Mouse (Mus musculus) heart, embryonic 14.5 days (tissue): ENCODE data around the gene Rnf220. TPM values are rescaled to one million over a fixed set of nuclear protein-coding genes. Genes with fewer than 3 reads are reported as not detected.

Source experiments
- ATAC-seq: fragments of 200-750 bp; cut with Nextera tagmentation; 2 replicates; pipeline ENCODE4 v1.8.0; 2017; ENCODE audit warnings: low read depth, moderate TSS enrichment; ENCODE audit not compliant: insufficient number of reproducible peaks, insufficient read depth, low FRiP score
- H3K27ac ChIP-seq, 2 experiments: fragments of 200-500 bp in 1 of 2; fragments of 300-500 bp in 1 of 2; sonication (generic) in 1 of 2; replicated peaks in 1 of 2; 2 replicates each; pipeline ENCODE4 v1.5.1; 2012 to 2014; ENCODE audit warnings: low read depth in 2 of 2, low read length in 2 of 2, control low read depth in 1 of 2, mild to moderate bottlenecking in 1 of 2, mixed read lengths in 1 of 2; ENCODE audit not compliant: control insufficient read depth in 1 of 2, insufficient read depth in 1 of 2
- H3K27me3 ChIP-seq: fragments of 300-500 bp; sonication (generic); 2 replicates; pipeline ENCODE4 v1.6.1; 2014; ENCODE audit warnings: mild to moderate bottlenecking, low read length, control low read depth; ENCODE audit not compliant: control insufficient read depth, insufficient read depth
- H3K36me3 ChIP-seq: fragments of 300-500 bp; sonication (generic); 2 replicates; pipeline ENCODE4 v1.6.1; 2014; ENCODE audit warnings: mild to moderate bottlenecking, control low read depth, low read length, mixed read lengths; ENCODE audit not compliant: control insufficient read depth, insufficient read depth
- H3K4me1 ChIP-seq, 2 experiments: fragments of 200-500 bp in 1 of 2; fragments of 300-500 bp in 1 of 2; sonication (generic) in 1 of 2; 2 replicates each; pipeline ENCODE4 v1.6.1; 2012 to 2014; ENCODE audit warnings: low read length in 2 of 2, control low read depth in 1 of 2, mixed read lengths in 1 of 2; ENCODE audit not compliant: control insufficient read depth in 2 of 2, insufficient read depth in 2 of 2
- H3K4me2 ChIP-seq: fragments of 300-500 bp; sonication (generic); 2 replicates; pipeline ENCODE4 v1.6.1; 2014; ENCODE audit warnings: mild to moderate bottlenecking, low read length
- H3K4me3 ChIP-seq, 2 experiments: fragments of 200-500 bp in 1 of 2; fragments of 300-500 bp in 1 of 2; sonication (generic) in 1 of 2; 2 replicates each; pipeline ENCODE4 v1.5.1; 2012 to 2014; ENCODE audit warnings: low read length in 2 of 2, mild to moderate bottlenecking in 2 of 2, control low read depth in 1 of 2, low read depth in 1 of 2, moderate library complexity in 1 of 2; ENCODE audit not compliant: control insufficient read depth in 1 of 2, insufficient read depth in 1 of 2
- H3K9ac ChIP-seq: fragments of 300-500 bp; sonication (generic); 2 replicates; pipeline ENCODE4 v1.6.1; 2014; ENCODE audit warnings: mild to moderate bottlenecking, low read length
- H3K9me3 ChIP-seq: fragments of 300-500 bp; sonication (generic); 2 replicates; pipeline ENCODE4 v1.6.1; 2016; ENCODE audit warnings: low read length, control low read depth; ENCODE audit not compliant: control insufficient read depth
- WGBS: fragments of 180-500 bp; shearing (Covaris S2); extraction: QIAGEN DNeasy Blood & Tissue Kit; methylation state at CpG from one replicate; pipeline ENCODE4 v1.1.7; 2014; 5-methylcytosine and 5-hydroxymethylcytosine counted together
- polyA plus RNA-seq: library from polyadenylated mRNA; unstranded; fragments of >200 nt; fragmentation: Nextera tagmentation; extraction: Ambion mirVana; gene quantifications from 2 replicates; pipeline ENCODE4 v1.2.1, GENCODE M21; 2014

Rnf220 gene
- polyA plus RNA-seq, 1 experiment from 2014 or later: 36.4 TPM

GRCm38 (mm10) chr4:117487471-117487870 is 9.4 kb downstream of the Rnf220 start:
- 77% methylated on average over 6 of the region's 6 CpGs for WGBS

GRCm38 (mm10) chr4:117486188-117486587 is 10.7 kb downstream of the Rnf220 start:
- Histone ChIP-seq H3K27ac (no peak overlapping the region), H3K9ac (no peak overlapping the region), H3K36me3 (no peaks in the 10 kb centered on the region), H3K4me2 (no peak overlapping the region), H3K4me1 (peaks cover 5 to 13% of the 10 kb centered on the region in 2 experiments), H3K27me3 (peaks cover 34% of the 10 kb centered on the region), H3K9me3 (no peaks in the 10 kb centered on the region), H3K4me3 (no peak overlapping the region)
- no peak for ATAC-seq
- 73% methylated on average over 7 of the region's 7 CpGs for WGBS

More at GRCm38 (mm10) chr4:117487471-117487870, 9.4 kb downstream of the Rnf220 start:
- peaks cover 5 to 13% of the 10 kb centered on the region in 2 experiments for H3K4me1 ChIP-seq
- no peak overlapping the region for H3K27ac ChIP-seq
- peaks cover 47% of the 10 kb centered on the region for H3K27me3 ChIP-seq
- H3K36me3 ChIP-seq: no peaks in the 10 kb centered on the region
- H3K4me2 ChIP-seq: no peak overlapping the region
- H3K9ac ChIP-seq: no peak overlapping the region
- no peak overlapping the region for H3K4me3 ChIP-seq
- ATAC-seq: no peak
- H3K9me3 ChIP-seq: no peaks in the 10 kb centered on the region

GRCm38 (mm10) chr4:117485045-117485780 is 11.6 kb downstream of the Rnf220 start:
- Histone ChIP-seq H3K9ac (peak overlapping the region; percentile 70), H3K27ac (no peak overlapping the region), H3K4me2 (peak overlapping the region; percentile 100), H3K27me3 (peaks cover 24% of the 10 kb centered on the region), H3K36me3 (no peaks in the 10 kb centered on the region), H3K4me1 (peaks cover 5 to 13% of the 10 kb centered on the region in 2 experiments), H3K4me3 (peak overlapping the region; percentile 48 to 57), H3K9me3 (no peaks in the 10 kb centered on the region)
- WGBS: 15% methylated on average over 13 of the region's 13 CpGs
- ATAC-seq: 0 out of 2 replicates have a peak, but pooled peaks have one; percentile 20

GRCm38 (mm10) chr4:117484256-117485044 is 12.4 kb downstream of the Rnf220 start:
- no peak overlapping the region for H3K27ac ChIP-seq
- peak overlapping the region; percentile 100 for H3K4me2 ChIP-seq
- peak; percentile 80 for ATAC-seq

GRCm38 (mm10) chr4:117483931-117484255 is 13.0 kb downstream of the Rnf220 start:
- Histone ChIP-seq H3K9ac (peak overlapping the region; percentile 70), H3K27ac (no peak overlapping the region), H3K27me3 (peaks cover 13% of the 10 kb centered on the region), H3K36me3 (no peaks in the 10 kb centered on the region), H3K4me1 (peaks cover 8 to 13% of the 10 kb centered on the region in 2 experiments), H3K9me3 (no peaks in the 10 kb centered on the region), H3K4me3 (peak overlapping the region; percentile 48 to 57), H3K4me2 (peak overlapping the region; percentile 100)
- ATAC-seq: no peak
- WGBS: under 1% methylated on average over 15 of the region's 15 CpGs

More at GRCm38 (mm10) chr4:117484256-117485044, 12.4 kb downstream of the Rnf220 start:
- Histone ChIP-seq H3K4me3 (peak overlapping the region; percentile 48 to 57), H3K9me3 (no peaks in the 10 kb centered on the region), H3K27me3 (peaks cover 16% of the 10 kb centered on the region), H3K4me1 (peaks cover 8 to 13% of the 10 kb centered on the region in 2 experiments), H3K36me3 (no peaks in the 10 kb centered on the region), H3K9ac (peak overlapping the region; percentile 70)
- WGBS: under 1% methylated on average over 65 of the region's 69 CpGs

- H3K27me3 ChIP-seq: peaks cover 4% of the 10 kb centered on the region; the same call in 1 of the 2 replicates
- 81% methylated on average over 5 of the region's 5 CpGs for WGBS
These were observed 14.7 kb downstream of the Rnf220 start for GRCm38 (mm10) chr4:117482103-117482502.

GRCm38 (mm10) chr4:117480611-117481445 is 16.0 kb downstream of the Rnf220 start:
- no peaks in the 10 kb centered on the region for H3K36me3 ChIP-seq
- H3K4me1 ChIP-seq: peaks cover 12 to 17% of the 10 kb centered on the region in 2 experiments
- no peak overlapping the region for H3K27ac ChIP-seq
- no peak overlapping the region for H3K4me3 ChIP-seq
- WGBS: 55% methylated on average over 11 of the region's 11 CpGs
- H3K9ac ChIP-seq: no peak overlapping the region
- no peak overlapping the region for H3K4me2 ChIP-seq
- ATAC-seq: no peak
- H3K9me3 ChIP-seq: no peaks in the 10 kb centered on the region
- H3K27me3 ChIP-seq: peaks cover 4% of the 10 kb centered on the region; the same call in 1 of the 2 replicates

More at GRCm38 (mm10) chr4:117482103-117482502, 14.7 kb downstream of the Rnf220 start:
- Histone ChIP-seq H3K4me1 (peaks cover 12 to 21% of the 10 kb centered on the region in 2 experiments), H3K4me2 (no peak overlapping the region), H3K4me3 (no peak overlapping the region), H3K36me3 (no peaks in the 10 kb centered on the region), H3K27ac (no peak overlapping the region), H3K9me3 (no peaks in the 10 kb centered on the region), H3K9ac (no peak overlapping the region)
- ATAC-seq: no peak
